Mouse (Mus musculus): ENCODE results near the gene Krtap2-4. TPM values are rescaled to one million over a fixed set of nuclear protein-coding genes. Genes with fewer than 3 reads are reported as not detected.

Gene Krtap2-4
- polyA plus RNA-seq, 1 experiment from 2014 or later: not detected

DNA sequence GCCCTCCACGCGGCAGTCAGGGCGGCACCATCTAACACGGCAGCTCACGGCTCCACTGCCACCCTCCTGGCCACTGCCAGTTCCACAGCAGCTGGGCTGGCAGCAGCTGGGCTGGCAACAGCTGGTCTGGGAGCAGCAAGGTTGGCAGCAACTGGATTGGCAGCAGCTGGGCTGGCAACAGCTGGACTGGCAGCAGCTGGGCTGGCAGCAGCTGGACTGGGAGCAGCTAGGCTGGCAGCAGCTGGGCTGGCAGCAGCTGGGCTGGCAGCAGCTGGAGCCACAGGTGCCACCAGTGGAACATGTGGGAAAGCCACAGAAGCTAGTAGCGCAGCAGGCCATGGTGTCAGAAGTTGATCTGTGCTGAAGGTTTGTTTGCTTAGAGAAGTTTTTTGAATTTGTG lies 23.7 kb downstream of the Krtap2-4 start, which contains the start of gene Krtap1-3:
TSS of gene Krtap1-3 (minus strand) at position 359 of the 400 bp plus-strand sequence.
- no peaks in the 10 kb centered on the region for H3K27me3 ChIP-seq (ENCODE audit: insufficient read depth, low read length)
- H3K4me3 ChIP-seq (ENCODE audit: low read depth, low read length): no peak within 1 kb of the TSS
- no peaks in the 10 kb centered on the region for H3K9me3 ChIP-seq (ENCODE audit: low read length)
- ATAC-seq (no peak), DNase-seq (no peak)
- H3K36me3 ChIP-seq (replicated peaks; ENCODE audit: insufficient read depth, low read length): no peaks in the 10 kb centered on the region
- WGBS (ENCODE audit: insufficient replicate concordance): 78% methylated on average over 6 of the region's 6 CpGs
- H3K9ac ChIP-seq (replicated peaks): no peak within 1 kb of the TSS
- no peaks in the 10 kb centered on the region for H3K4me1 ChIP-seq (ENCODE audit: insufficient read depth)
- no peak for TF ChIP-seq CTCF (IDR thresholded peaks at IDR 0.05; ENCODE audit: low read depth)
- TF ChIP-seq EP300 (IDR thresholded peaks at IDR 0.05; ENCODE audit: low read depth): no peak
- no peak within 1 kb of the TSS for H3K27ac ChIP-seq (ENCODE audit: low read depth)
- H3K4me2 ChIP-seq (ENCODE audit: low read depth, low read length): no peak within 1 kb of the TSS

- Histone ChIP-seq H3K27me3 (ENCODE audit: insufficient read depth, low read length) (no peaks in the 10 kb centered on the region), H3K36me3 (replicated peaks; ENCODE audit: insufficient read depth, low read length) (no peaks in the 10 kb centered on the region), H3K27ac (ENCODE audit: low read depth) (no peak overlapping the region), H3K4me2 (ENCODE audit: low read depth, low read length) (no peak overlapping the region), H3K9me3 (ENCODE audit: low read length) (no peaks in the 10 kb centered on the region), H3K9ac (replicated peaks) (no peak overlapping the region), H3K4me1 (ENCODE audit: insufficient read depth) (no peaks in the 10 kb centered on the region), H3K4me3 (ENCODE audit: low read depth, low read length) (no peak overlapping the region)
- 82% methylated on average over 7 of the region's 7 CpGs for WGBS (ENCODE audit: insufficient replicate concordance)
- no peak for DNase-seq
- TF ChIP-seq EP300 (IDR thresholded peaks at IDR 0.05; ENCODE audit: low read depth) (no peak), CTCF (IDR thresholded peaks at IDR 0.05; ENCODE audit: low read depth) (no peak)
- ATAC-seq: no peak
Measured at GRCm38 (mm10) chr11:99585096-99585495, 29.6 kb downstream of the Krtap2-4 start.

- Histone ChIP-seq H3K36me3 (replicated peaks; ENCODE audit: insufficient read depth, low read length) (no peaks in the 10 kb centered on the region), H3K9ac (replicated peaks) (no peak within 1 kb of the TSS), H3K4me2 (ENCODE audit: low read depth, low read length) (no peak within 1 kb of the TSS), H3K4me3 (ENCODE audit: low read depth, low read length) (no peak within 1 kb of the TSS), H3K4me1 (ENCODE audit: insufficient read depth) (no peaks in the 10 kb centered on the region), H3K9me3 (ENCODE audit: low read length) (no peaks in the 10 kb centered on the region), H3K27ac (ENCODE audit: low read depth) (no peak within 1 kb of the TSS), H3K27me3 (ENCODE audit: insufficient read depth, low read length) (no peaks in the 10 kb centered on the region)
- 84% methylated on average over 5 of the region's 5 CpGs for WGBS (ENCODE audit: insufficient replicate concordance)
- ATAC-seq (no peak), DNase-seq (no peak)
- TF ChIP-seq EP300 (IDR thresholded peaks at IDR 0.05; ENCODE audit: low read depth) (no peak), CTCF (IDR thresholded peaks at IDR 0.05; ENCODE audit: low read depth) (no peak)
Measured at GRCm38 (mm10) chr11:99583245-99583704, 31.4 kb downstream of the Krtap2-4 start, which contains the start of gene Krtap1-4. Gene Krtap1-4 (minus strand): TSS chr11:99583654.

DNA sequence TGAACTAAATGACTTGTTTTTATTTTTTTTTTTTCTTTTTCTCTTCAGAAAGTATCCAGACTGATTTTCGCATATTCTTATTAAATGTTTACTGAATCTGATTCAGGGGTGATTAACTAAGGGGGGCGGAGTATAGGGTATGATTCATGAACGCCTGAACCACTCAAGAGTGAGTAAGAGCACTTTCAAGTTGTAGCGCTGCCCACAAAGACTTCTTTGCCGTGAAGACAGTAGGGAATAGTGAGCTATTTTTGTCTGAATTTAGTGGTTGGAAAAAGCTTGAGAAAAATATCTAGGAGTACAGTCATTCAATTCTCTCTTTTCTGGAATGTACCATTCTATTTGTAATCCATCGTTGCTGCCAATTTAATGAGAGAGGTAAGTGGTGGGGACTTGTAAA lies 33.1 kb downstream of the Krtap2-4 start:
- H3K4me2 ChIP-seq (ENCODE audit: low read depth, low read length): no peak overlapping the region
- H3K27me3 ChIP-seq (ENCODE audit: insufficient read depth, low read length): no peaks in the 10 kb centered on the region
- ATAC-seq (no peak), DNase-seq (no peak)
- H3K9ac ChIP-seq (replicated peaks): no peak overlapping the region
- H3K36me3 ChIP-seq (replicated peaks; ENCODE audit: insufficient read depth, low read length): no peaks in the 10 kb centered on the region
- TF ChIP-seq CTCF (IDR thresholded peaks at IDR 0.05; ENCODE audit: low read depth) (no peak), EP300 (IDR thresholded peaks at IDR 0.05; ENCODE audit: low read depth) (no peak)
- no peaks in the 10 kb centered on the region for H3K9me3 ChIP-seq (ENCODE audit: low read length)
- no peak overlapping the region for H3K4me3 ChIP-seq (ENCODE audit: low read depth, low read length)
- no peak overlapping the region for H3K27ac ChIP-seq (ENCODE audit: low read depth)
- no peaks in the 10 kb centered on the region for H3K4me1 ChIP-seq (ENCODE audit: insufficient read depth)
- WGBS (ENCODE audit: insufficient replicate concordance): 73% methylated on average over 6 of the region's 6 CpGs

DNA sequence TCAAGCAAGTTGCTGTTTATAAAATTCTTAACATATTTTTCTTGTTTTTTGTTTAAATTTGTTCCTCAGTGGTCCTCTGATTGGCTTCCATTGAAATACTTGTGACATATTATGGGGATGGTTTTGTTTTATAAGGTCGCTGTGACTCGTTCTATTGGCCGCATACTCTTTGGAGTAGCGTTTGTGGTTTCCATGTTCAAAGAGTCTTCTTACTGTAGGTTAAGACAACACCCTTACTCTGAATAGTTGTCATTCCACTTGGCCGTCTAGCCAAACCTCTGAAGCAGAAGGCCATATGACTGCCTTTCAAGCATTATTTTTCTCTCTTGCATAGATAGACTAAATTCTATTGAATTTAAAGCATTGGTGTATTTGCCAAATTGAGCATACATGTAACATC lies 33.6 kb downstream of the Krtap2-4 start:
- Histone ChIP-seq H3K27me3 (ENCODE audit: insufficient read depth, low read length) (no peaks in the 10 kb centered on the region), H3K4me1 (ENCODE audit: insufficient read depth) (no peaks in the 10 kb centered on the region), H3K4me2 (ENCODE audit: low read depth, low read length) (no peak overlapping the region), H3K9ac (replicated peaks) (no peak overlapping the region), H3K4me3 (ENCODE audit: low read depth, low read length) (no peak overlapping the region), H3K36me3 (replicated peaks; ENCODE audit: insufficient read depth, low read length) (no peaks in the 10 kb centered on the region), H3K9me3 (ENCODE audit: low read length) (no peaks in the 10 kb centered on the region), H3K27ac (ENCODE audit: low read depth) (no peak overlapping the region)
- no peak for DNase-seq
- TF ChIP-seq EP300 (IDR thresholded peaks at IDR 0.05; ENCODE audit: low read depth): no peak
- TF ChIP-seq CTCF (IDR thresholded peaks at IDR 0.05; ENCODE audit: low read depth): no peak
- no peak for ATAC-seq
- WGBS (ENCODE audit: insufficient replicate concordance): 78% methylated on average over 5 of the region's 5 CpGs

DNA sequence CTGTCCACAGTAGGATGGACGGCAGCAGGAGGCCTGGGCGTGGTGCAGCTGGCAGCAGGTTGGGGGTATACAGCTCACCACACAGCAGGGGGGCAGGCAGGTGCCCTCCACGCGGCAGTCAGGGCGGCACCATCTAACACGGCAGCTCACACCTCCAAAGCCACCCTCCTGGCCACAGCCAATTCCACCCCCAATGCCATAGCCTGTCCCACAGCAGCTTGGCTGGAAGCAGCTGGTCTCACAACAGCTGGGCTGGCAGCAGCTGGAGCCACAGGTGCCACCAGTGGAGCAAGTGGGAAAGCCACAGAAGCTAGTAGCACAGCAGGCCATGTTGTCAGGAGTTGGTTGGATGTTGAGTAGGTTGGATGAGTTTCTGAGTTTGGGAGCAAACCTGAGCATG lies 34.0 kb downstream of the Krtap2-4 start, which contains the start of gene Krtap1-5:
TSS of gene Krtap1-5 (minus strand) at position 381 of the 400 bp plus-strand sequence.
- H3K36me3 ChIP-seq (replicated peaks; ENCODE audit: insufficient read depth, low read length): no peaks in the 10 kb centered on the region
- no peaks in the 10 kb centered on the region for H3K4me1 ChIP-seq (ENCODE audit: insufficient read depth)
- ATAC-seq: no peak
- no peak within 1 kb of the TSS for H3K4me3 ChIP-seq (ENCODE audit: low read depth, low read length)
- 81% methylated on average over 6 of the region's 6 CpGs for WGBS (ENCODE audit: insufficient replicate concordance)
- no peak within 1 kb of the TSS for H3K4me2 ChIP-seq (ENCODE audit: low read depth, low read length)
- no peaks in the 10 kb centered on the region for H3K27me3 ChIP-seq (ENCODE audit: insufficient read depth, low read length)
- no peaks in the 10 kb centered on the region for H3K9me3 ChIP-seq (ENCODE audit: low read length)
- H3K9ac ChIP-seq (replicated peaks): no peak within 1 kb of the TSS
- no peak within 1 kb of the TSS for H3K27ac ChIP-seq (ENCODE audit: low read depth)
- TF ChIP-seq CTCF (IDR thresholded peaks at IDR 0.05; ENCODE audit: low read depth) (no peak), EP300 (IDR thresholded peaks at IDR 0.05; ENCODE audit: low read depth) (no peak)
- DNase-seq: no peak
